Mouse (Mus musculus): Measurements from ENCODE around the gene Eps8l3.
A peak's percentile ranks its signal among the peaks of the same experiment; 100 is the strongest.
"Not testable (repeated sequence)": the region's sequence is repeated elsewhere in the genome, so short reads cannot be mapped to it uniquely, and the experiment has no call there.

Eps8l3 gene

DNA sequence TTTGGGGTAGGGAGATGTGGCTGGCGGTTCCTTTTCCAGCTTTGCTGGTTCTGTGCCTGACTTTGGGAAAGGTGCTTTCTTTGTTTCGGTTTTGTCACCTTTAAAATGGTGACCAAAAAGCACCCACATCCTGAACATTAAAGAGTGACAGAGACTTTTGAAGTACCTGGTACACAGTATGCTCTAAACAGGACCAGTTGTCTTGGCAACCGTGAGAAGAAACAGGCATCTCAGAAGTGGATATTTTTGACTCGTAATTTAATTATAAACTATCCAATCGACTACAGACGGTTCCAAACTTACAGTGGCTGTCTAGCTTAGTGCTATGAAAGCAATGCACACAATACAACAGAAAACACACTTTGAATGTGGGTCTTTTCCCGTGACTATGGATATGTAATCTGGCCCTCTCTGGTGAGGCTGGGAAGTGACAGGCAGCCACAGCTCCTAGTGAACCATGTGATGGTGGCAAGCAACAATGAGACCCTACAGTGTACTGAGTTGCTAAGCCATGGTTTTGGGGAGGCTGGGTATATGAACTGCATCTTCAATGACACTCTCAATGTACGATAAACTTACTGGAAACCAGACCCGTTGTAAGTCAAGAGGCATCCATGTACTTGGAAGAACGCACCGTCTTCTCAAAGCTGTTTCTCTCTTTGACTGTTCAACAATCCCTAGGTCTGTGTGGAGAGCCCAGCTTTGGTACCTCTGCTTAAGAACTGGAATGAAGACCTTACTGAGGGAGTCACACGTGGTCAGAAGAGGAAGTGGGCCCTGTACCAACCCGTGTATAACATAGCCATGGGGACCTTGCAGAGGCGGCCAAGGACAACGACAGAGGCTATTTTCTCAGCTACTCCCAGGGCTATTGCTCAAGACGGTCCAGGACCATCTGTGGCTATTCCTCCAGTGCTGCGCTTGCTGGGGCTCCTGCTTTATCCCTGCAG, 23.5 kb upstream of the Eps8l3 start:
- DNase-seq (ENCODE audit: low spot score in 2 of 2): no peak

DNA sequence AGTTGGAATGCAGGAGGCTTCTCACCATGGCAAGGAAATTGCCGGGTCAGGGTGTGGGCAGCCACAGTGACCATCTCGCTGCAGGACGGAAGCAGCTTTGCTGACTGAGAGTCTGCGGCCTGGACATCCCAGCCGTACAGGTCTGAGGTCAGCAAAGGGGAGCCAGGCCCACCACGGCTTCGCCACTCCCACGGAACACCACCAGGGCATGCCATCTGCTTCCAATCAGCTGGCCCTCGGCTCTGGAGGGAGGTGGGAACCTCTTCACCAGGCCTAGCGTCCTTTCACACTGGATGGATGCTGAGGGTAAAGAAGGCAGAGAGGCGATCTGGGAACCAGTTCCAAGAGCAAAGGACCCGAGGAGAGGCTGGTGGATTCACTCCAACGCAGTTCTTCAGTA, 21.7 kb upstream of the Eps8l3 start:
- DNase-seq (ENCODE audit: low spot score in 2 of 2): no peak

DNA sequence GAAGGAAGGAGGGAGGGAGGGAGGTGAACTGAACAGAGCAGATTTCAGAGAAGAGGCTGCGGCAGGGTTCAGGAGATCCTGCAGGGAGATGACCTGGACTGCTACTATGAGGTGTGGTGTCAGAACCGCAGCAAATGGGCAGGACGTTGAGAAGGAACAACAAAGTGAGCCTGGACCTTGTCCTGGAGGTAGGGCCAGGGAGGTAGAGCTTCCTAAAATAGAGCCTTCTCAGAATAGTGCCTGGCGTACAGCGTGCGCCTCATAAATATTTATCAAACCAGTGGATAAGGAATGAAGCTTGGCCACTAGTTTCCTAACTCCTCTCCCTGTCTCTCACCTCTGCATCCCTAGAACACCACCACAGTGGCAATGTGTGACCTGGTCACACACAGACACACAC, 19.4 kb upstream of the Eps8l3 start:
- no peak for DNase-seq (ENCODE audit: low spot score in 2 of 2)

DNA sequence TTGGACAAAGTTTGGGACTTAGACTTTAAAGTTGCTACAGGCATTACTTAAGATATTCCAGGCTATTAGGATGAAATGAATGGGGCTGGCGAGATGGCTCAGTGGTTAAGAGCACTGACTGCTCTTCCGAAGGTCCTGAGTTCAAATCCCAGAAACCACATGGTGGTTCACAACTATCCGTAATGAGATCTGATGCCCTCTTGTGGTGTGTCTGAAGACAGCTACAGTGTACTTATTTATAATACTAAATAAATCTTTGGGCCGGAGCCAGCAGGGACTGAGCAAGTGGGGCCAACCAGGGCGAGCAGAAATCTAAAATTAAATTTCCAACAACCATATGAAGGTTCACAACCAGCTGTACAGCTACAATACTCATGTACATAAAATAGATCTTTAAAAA, 15.5 kb upstream of the Eps8l3 start:
- not testable (repeated sequence) for DNase-seq (ENCODE audit: low spot score in 2 of 2)

DNA sequence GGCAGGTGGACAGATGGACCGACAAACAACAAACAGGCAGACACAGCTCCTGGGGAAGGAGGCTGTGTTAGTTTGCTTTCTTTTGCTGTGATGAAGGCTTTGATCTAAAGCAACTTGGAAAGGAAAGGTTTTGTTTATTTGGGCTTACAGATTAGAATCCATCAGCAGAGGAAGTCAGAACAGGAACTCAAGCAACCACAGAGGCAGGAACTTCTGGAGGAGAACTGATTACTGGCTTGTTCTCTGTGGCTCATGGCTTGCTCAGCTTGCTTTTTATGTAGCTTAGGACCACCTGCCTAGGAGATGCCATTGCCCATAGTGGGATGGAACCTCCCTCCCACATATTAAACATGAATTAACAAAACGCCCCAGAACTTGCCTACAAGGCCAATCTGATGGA, 14.6 kb upstream of the Eps8l3 start:
- DNase-seq (ENCODE audit: low spot score in 2 of 2): no peak

DNA sequence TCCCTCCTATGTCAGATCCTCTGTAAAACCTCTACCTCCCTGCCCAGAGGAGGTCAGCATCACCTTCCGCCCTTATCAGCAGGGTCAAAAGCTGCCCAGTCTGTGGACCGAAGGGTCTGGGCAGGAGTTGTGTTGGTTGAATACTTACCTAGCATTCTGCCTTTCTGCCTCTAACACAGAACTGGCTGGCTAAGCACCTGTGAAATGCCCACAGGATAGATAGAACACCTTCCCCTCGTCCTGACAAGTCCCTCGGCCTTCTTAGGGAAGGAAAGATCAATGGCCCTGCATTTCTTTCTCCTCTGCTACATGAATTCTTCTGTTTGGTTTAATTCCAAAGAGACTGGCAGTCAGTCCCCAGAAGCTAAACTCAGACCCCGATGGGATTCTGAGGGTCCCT, 13.6 kb upstream of the Eps8l3 start:
- DNase-seq (ENCODE audit: low spot score in 2 of 2): no peak

DNA sequence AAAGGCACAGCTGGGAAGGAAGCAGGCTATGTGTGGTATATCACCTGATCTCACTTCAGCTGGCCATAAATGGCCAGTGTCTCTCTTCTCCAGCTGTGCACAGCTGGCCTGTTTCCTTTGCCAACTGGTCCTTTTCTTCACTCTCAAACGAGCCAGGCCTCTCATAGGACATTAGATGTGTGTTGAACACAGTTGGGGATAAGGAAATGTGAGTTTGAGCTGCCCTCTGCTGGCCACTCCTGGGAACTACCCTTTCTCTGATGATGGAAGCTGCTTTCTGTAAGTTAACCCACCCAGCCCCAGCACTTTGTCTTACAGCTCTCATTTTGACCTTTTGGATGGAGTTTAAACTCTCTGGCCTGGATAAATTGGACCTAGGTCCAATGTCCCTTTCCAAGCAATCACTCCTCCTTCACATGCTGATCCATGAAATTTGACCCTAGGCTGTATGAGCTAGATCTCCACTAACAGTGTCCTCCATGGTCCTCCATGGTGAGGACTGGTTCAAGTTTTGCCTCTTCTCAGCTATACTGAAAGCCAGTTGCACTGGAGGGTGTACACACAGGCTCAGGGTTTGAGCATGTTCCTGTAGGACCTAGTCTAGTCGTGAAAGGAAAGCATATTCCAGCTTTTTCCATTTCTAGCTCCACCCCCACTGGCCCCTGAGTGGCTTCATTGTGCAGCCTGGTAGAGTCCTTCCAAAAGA, 13.0 kb upstream of the Eps8l3 start:
- DNase-seq (ENCODE audit: low spot score in 2 of 2): peak; percentile 83 to 88

DNA sequence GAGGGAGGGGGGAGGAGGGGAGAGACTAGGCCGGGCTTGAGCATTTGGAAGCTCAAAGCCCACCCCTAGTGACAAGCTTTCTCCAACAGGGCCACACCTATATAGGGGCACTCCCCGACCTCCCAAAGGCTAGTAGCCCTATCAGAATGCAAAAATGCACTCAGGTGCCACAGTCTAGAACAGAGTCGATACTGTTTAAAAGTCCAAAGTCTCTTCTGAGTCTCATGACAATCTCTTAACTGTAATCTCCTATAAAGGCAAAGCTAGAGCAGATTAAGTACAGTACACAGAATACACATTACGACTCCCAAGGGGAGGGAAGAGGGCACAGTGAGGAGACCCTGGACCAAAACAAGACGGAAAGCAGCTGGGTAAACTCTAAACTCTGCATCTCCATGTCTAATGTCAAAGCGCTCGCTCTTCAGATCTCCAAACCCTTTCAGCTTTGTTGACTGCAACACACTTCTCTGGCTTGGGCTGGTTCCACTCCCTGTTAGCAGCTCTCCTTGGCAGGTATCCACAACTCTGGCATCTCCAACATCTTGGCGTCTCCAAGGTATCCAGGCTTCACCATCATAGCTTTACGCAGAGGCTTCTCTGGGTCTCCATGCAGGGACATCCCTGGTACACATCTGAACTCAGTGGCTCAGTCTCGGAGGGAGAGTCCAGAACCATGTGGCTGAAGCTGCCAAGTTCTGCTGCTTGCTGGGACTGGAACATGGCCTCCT, 11.5 kb upstream of the Eps8l3 start:
- DNase-seq (ENCODE audit: low spot score in 2 of 2): no peak

DNA sequence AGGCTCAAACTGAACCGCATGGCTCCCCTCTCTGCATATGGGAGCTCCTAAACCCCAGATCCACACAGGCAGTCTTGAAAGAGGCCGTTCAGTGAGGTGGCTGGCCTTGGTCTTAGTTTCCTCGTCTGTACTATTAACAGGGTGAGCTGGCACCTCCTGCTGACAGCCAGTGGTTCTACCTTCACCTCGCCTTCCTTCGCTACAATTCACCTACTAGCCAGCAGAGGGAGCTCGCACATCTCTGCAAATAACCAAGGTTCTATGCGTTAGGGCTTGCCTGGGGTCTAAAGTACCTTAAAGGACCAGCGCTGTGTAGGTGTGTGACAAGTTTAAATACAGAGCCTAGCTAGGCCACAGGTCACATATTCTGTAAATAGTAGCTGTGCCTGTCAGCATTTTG, 9.9 kb upstream of the Eps8l3 start:
- DNase-seq (ENCODE audit: low spot score in 2 of 2): peak; percentile 76 to 87

DNA sequence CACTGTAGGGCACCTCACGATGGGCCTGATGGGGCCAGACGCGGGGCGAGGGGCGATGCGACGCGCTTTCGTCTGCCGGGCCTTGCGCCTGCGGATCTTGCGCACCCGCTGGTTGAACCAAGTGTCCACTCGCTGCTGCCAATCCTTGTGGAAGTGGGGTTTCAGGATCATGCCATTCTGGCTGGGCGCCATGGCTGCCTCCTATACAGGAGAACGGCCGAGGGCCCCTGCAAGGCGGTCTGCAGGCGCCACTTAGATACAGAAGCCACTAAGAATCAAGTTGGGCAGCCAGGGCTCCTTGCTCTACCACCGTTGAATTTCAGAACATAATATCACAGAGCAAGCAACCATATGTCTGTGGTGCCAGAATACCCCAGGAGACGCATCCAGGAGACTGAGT, 8.6 kb upstream of the Eps8l3 start:
- no peak for DNase-seq (ENCODE audit: low spot score in 2 of 2)

DNA sequence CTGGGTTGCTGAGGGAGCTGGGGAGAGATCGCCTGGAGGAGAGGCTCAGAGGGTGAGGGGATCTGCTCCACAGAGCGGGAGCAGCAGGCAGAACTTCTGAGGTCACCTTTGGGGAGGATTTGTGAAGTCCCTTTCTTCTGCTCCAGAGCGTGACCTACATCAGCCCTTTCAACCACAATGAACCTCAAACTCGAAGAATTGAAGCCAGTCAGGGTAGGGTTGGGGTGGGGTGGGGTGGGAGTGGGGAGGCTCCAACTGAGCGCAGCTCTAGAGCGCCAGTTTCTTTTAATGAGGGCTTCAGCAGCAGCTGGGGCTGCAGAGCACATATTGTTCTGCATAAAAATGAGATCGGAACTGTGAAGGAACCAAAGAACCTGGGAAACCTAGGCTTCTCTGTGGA, 7.9 kb upstream of the Eps8l3 start:
- DNase-seq (ENCODE audit: low spot score in 2 of 2): no peak

DNA sequence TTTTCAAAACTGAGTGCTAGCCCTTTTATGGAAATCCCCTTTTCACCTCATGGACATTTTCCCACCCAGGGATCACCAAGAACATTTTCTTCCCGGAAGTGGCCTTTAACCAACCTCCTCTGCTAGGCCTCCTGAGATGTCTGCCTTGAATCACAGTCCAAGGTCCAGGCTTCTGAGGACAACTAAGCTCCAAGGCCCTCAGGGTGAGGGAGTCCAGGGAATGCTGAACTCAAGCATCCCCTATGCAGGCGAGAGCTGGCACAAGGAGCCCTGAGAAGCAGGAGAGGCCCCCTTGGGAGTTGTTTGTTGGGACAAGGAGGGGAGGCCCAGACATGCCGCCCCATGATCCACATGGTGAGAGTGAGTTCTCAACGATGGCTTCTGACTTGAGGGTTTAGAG, 7.1 kb upstream of the Eps8l3 start:
- DNase-seq (ENCODE audit: low spot score in 2 of 2): no peak

DNA sequence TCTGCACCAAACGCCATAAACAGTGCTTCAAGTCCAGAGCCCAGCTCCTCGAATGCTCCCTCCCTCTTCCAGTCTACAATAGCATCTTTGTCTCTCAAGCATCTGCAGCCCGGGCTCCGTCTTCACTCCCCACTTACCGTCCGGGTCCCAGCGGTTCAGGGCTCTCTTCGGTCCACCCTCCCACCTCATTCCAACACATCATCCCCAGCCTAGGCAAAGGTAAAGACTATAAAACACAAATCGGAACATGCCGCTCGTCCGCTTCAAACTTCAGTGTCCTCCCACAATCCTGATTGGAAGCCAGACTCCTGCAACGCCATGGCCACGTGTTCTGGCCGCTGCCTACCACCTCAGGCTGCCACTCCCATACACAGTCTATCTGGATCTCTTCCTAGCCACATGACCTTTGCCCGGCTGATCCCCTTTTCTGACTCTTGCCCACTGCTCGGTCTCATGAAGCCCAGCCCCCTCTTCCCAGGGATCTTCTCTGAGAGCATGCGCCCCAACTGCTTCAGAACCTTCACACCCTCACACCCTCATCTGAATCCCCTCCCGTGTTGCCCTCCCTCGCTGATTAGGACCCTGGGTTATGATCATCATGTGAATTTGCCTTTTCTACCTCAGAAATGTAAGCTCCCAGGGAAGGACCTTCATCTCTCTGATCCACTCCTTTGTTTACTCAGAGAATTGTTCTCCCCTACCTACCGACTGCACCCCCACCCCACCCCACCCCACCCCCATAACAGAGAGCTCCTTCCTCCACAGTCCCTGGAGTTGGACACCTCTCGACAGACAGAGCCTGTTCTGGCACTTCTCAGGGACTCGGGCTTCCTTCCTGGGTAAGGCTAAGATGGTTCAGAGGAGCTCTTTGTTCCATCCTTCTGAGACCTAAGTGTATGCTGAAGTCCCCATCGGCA, 3.4 kb upstream of the Eps8l3 start:
- no peak for DNase-seq (ENCODE audit: low spot score in 2 of 2)

DNA sequence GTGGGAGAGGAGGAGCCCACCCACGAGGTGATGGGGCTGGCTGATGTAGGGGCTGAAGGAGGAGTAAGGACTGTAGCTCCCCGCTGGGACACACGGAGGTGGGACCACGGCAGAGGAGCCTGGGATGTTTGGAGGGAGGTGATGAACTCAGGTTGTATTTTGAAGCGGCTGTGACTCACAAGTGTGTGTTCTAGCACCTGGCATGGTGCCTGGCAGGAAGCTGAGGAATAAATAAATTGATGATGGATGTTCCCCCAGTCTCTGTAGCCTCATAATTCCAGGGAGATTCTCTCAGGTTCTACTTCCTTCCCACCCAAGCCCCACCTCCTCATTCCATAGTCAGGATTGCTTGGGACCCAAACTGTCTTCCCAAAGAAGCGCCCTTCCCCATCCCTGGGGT, 1.8 kb upstream of the Eps8l3 start:
- no peak for DNase-seq (ENCODE audit: low spot score in 2 of 2)

DNA sequence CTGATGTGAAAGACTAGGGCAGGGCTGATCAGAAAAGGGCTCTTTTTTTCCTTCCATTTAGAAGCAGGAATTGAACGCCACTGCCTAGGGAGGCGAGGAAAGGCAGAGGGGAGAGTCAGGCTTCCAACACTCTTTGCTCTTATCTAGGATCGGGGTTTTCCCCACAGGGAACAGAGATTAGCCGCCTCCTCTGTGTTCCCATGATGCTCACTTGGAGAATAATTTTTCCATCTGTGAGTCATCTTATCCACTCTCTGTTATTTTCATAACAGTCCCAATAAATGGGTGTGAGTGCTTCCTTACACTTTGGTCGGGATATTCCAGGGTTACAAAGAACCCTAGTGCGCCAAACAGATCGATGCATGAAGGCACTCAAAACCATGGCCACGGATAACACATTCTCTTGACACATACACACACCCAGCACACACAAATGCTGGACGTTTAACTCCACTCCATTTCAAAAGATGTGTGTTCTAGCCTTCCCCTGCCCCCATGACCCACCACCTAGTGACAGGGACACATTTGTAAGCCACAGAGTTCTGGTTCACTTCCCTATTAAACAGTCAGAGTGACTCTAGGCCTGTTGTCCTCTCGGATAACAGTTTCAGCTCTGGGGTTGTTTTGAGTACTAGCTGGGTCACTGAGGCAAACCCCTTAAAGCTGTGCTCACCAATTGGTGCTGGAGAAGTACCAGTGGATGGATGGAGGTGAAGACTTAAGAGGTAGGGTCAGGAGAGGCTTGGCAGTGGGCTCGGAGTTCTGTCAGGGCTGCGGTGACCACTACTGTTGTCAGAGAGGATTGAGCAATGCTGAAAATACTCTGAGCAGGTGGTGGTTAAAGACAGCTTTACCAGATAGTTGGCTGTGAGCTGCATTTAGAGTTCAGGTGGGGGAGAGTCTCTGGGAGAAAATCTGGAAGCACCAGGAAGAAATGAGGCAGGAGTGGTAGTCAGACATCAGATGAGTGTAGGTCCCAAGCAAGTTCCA, 1.0 kb downstream of the Eps8l3 start:
- no peak for DNase-seq (ENCODE audit: low spot score in 2 of 2)

DNA sequence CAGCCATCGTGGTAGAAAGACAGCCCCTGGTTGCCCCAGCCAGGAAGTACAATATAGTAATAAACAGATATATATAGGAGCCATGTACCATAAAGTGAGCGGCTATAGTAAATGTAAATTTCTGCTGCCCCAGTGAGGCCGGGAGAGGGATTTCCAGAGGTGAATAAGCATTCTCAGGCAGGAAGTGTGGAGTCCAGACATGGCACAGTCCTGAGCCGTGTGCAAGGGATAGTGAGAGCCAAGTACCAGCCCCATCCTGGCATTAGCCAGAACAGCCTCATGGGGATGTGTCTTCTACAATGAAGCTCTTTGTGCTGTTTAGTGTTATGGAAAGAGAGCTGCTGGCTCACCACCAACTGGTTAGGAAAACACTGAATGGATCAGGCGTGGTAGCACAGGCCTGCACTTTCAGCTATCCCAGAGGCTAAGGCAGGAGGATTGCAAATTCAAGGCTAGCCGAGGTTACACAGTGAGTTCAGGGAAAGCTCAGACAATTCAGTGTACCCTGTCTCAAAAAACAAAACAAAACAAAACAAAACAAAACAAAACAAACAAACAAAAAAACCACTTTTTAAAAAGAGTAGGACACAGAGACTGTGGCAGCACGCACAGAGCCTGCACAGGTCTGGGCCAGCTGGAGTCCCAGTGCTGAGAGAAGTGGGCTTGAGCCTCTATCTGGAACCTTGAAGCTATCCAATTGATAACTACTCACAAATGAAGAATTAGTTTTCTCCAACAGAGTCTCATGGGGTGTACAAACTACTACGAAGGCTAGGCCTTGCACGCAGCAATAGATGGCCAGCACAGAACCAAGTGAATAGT, 10.9 kb downstream of the Eps8l3 start:
- DNase-seq (ENCODE audit: low spot score in 2 of 2): no peak

DNA sequence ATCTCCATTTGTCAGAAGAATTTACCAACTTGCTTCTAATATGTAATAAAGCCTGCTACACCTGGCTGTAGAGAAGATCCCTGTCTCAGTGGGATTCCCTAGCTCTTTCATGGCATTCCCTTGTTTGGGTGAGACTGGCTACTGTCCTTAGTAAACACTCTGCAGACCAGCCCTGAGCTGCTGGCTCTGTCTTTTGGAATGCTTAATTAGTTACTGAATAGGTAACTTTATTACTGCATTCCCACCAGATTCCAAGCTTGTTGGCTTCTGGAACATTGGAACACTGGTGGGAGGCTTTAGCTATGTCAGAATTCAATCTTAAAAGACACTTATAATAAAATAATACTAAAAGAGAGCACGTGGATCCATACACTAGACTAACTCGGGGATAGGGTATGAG, 12.2 kb downstream of the Eps8l3 start:
- DNase-seq (ENCODE audit: low spot score in 2 of 2): not testable (repeated sequence)

DNA sequence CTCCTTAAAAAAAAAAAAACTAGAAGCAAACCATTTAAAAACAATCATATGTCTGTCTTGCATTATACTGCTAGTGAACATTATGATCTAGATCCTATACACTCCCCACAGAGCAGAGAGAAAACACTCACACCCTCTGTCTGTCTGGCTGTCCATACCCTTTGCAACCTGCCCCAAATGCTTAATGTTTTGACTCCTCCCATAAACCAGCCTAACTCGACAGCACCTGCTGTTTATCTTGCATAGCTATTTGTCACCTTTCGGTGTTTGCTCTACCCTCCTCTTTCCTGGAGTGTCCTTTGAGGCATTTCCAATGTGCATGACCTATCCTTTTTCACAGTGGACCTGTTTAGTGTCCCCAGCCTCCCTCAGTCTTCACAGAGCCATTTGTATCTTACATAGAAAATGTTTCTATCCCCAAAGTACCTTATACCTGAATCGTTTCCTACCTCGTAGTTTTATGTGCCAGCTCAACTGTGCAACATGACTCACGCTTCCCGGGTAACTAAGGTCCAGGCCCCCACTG, 18.2 kb downstream of the Eps8l3 start:
- no peak for DNase-seq (ENCODE audit: low spot score in 2 of 2)

Measured in urinary bladder, postnatal 4 days (tissue).